Mouse (Mus musculus): ENCODE data around the gene Mrtfa. TPM values are rescaled to one million over a fixed set of nuclear protein-coding genes. Genes with fewer than 3 reads are reported as not detected.

Mrtfa gene
- polyA plus RNA-seq, 1 experiment from 2014 or later = 28.2 TPM

DNA sequence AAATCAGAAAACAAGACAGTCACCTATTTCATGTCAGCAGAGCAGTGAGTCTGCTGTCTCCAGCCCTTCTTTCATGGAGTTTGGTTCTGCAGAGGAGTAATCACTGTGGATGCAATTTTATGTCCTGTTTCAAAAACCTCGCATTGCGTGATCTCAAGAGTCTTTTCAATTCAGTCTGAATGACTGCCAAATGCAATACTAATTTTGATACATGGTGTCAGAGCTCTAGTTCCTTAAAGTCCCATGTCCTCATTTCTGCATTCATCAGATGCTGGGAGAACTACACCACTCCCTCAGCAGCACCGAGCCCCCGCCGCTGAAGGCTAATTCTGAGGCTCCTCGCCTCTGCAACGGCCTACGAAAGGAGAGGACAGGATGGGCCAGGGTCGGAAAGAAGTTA lies 166.7 kb downstream of the Mrtfa start:
- Histone ChIP-seq H3K27me3 (ENCODE audit: control insufficient read depth, insufficient read depth, low read length) (no peaks in the 10 kb centered on the region), H3K4me1 (ENCODE audit: control insufficient read depth, insufficient read depth, low read length) (no peaks in the 10 kb centered on the region), H3K9ac (ENCODE audit: low read depth, low read length) (no peak overlapping the region), H3K27ac (ENCODE audit: low read depth, low read length) (no peak overlapping the region), H3K4me3 (ENCODE audit: low read length) (no peak overlapping the region), H3K36me3 (ENCODE audit: control insufficient read depth, insufficient read depth, low read length) (peaks cover 25% of the 10 kb centered on the region; the same call in 1 of the 2 replicates), H3K9me3 (ENCODE audit: control insufficient read depth, low read length) (no peaks in the 10 kb centered on the region), H3K4me2 (replicated peaks; ENCODE audit: low read depth, low read length) (no peak overlapping the region)
- 92% methylated on average over 9 of the region's 9 CpGs for WGBS
- no peak for ATAC-seq (ENCODE audit: low FRiP score, low TSS enrichment)

GRCm38 (mm10) chr15:81022437-81022836 lies 168.1 kb downstream of the Mrtfa start:
- peaks cover 39% of the 10 kb centered on the region; the same call in 1 of the 2 replicates for H3K36me3 ChIP-seq (ENCODE audit: control insufficient read depth, insufficient read depth, low read length)
- ATAC-seq (ENCODE audit: low FRiP score, low TSS enrichment) = no peak
- H3K9me3 ChIP-seq (ENCODE audit: control insufficient read depth, low read length) = no peaks in the 10 kb centered on the region
- H3K27me3 ChIP-seq (ENCODE audit: control insufficient read depth, insufficient read depth, low read length) = no peaks in the 10 kb centered on the region
- H3K4me1 ChIP-seq (ENCODE audit: control insufficient read depth, insufficient read depth, low read length) = no peaks in the 10 kb centered on the region
- no peak overlapping the region for H3K27ac ChIP-seq (ENCODE audit: low read depth, low read length)
- no peak overlapping the region for H3K4me2 ChIP-seq (replicated peaks; ENCODE audit: low read depth, low read length)
- H3K4me3 ChIP-seq (ENCODE audit: low read length) = no peak overlapping the region
- 85% methylated on average over 7 of the region's 7 CpGs for WGBS
- H3K9ac ChIP-seq (ENCODE audit: low read depth, low read length) = no peak overlapping the region

GRCm38 (mm10) chr15:81021377-81021776 lies 169.2 kb downstream of the Mrtfa start:
- no peak overlapping the region for H3K4me3 ChIP-seq (ENCODE audit: low read length)
- H3K4me2 ChIP-seq (replicated peaks; ENCODE audit: low read depth, low read length) = no peak overlapping the region
- no peak for ATAC-seq (ENCODE audit: low FRiP score, low TSS enrichment)
- H3K9ac ChIP-seq (ENCODE audit: low read depth, low read length) = no peak overlapping the region
- no peaks in the 10 kb centered on the region for H3K9me3 ChIP-seq (ENCODE audit: control insufficient read depth, low read length)
- WGBS = 87% methylated on average over 6 of the region's 6 CpGs
- H3K27me3 ChIP-seq (ENCODE audit: control insufficient read depth, insufficient read depth, low read length) = no peaks in the 10 kb centered on the region
- H3K27ac ChIP-seq (ENCODE audit: low read depth, low read length) = no peak overlapping the region
- H3K4me1 ChIP-seq (ENCODE audit: control insufficient read depth, insufficient read depth, low read length) = no peaks in the 10 kb centered on the region
- H3K36me3 ChIP-seq (ENCODE audit: control insufficient read depth, insufficient read depth, low read length) = peaks cover 48% of the 10 kb centered on the region

GRCm38 (mm10) chr15:81017308-81017707 lies 173.2 kb downstream of the Mrtfa start:
- H3K4me2 ChIP-seq (replicated peaks; ENCODE audit: low read depth, low read length) = no peak overlapping the region
- no peaks in the 10 kb centered on the region for H3K9me3 ChIP-seq (ENCODE audit: control insufficient read depth, low read length)
- no peak for ATAC-seq (ENCODE audit: low FRiP score, low TSS enrichment)
- peaks cover 83% of the 10 kb centered on the region for H3K36me3 ChIP-seq (ENCODE audit: control insufficient read depth, insufficient read depth, low read length)
- no peak overlapping the region for H3K27ac ChIP-seq (ENCODE audit: low read depth, low read length)
- 81% methylated on average over 7 of the region's 7 CpGs for WGBS
- no peaks in the 10 kb centered on the region for H3K27me3 ChIP-seq (ENCODE audit: control insufficient read depth, insufficient read depth, low read length)
- H3K4me3 ChIP-seq (ENCODE audit: low read length) = no peak overlapping the region
- no peak overlapping the region for H3K9ac ChIP-seq (ENCODE audit: low read depth, low read length)
- no peaks in the 10 kb centered on the region for H3K4me1 ChIP-seq (ENCODE audit: control insufficient read depth, insufficient read depth, low read length)

- Histone ChIP-seq H3K9ac (ENCODE audit: low read depth, low read length) (no peak overlapping the region), H3K4me1 (ENCODE audit: control insufficient read depth, insufficient read depth, low read length) (no peaks in the 10 kb centered on the region), H3K27ac (ENCODE audit: low read depth, low read length) (no peak overlapping the region), H3K4me3 (ENCODE audit: low read length) (no peak overlapping the region), H3K9me3 (ENCODE audit: control insufficient read depth, low read length) (no peaks in the 10 kb centered on the region), H3K4me2 (replicated peaks; ENCODE audit: low read depth, low read length) (no peak overlapping the region), H3K27me3 (ENCODE audit: control insufficient read depth, insufficient read depth, low read length) (no peaks in the 10 kb centered on the region), H3K36me3 (ENCODE audit: control insufficient read depth, insufficient read depth, low read length) (peaks cover 84% of the 10 kb centered on the region)
- 83% methylated on average over 10 of the region's 10 CpGs for whole genome bisulfite sequencing
- no peak for ATAC-seq (ENCODE audit: low FRiP score, low TSS enrichment)
Measured at GRCm38 (mm10) chr15:81016488-81016887, 174.1 kb downstream of the Mrtfa start.

DNA sequence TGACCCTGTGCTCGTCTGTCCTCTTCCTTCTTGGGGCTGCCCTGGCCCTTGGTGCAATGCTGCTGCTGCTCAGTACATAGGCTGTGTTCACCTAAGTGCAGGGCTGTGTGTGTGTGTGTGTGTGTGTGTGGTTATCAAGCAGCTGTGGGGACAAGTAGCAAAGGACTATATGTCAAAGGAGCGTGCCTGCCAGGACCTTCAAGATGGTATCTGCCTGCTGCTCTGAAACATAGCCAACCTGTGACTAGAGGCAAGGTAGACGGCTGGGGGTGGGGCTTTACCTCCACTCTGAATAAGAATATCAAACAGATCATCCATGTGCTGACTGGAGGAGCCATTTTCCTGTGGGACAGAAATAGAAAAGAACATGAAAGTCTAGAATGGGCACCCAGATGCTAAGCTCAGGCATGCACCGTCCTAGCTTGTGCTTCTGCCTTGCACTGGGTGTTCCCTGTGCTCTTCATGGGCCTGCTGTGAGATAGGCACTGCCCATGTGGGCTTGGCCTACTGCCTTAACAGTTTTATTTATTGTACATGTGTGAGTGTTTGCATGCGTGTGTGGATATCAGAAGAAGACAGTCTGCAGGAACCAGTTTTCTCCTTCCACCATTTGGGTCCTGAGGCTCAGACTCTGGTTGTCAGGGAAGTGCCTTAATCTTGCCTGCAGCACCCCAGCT lies 175.4 kb downstream of the Mrtfa start:
- Histone ChIP-seq H3K4me3 (ENCODE audit: low read length) (no peak overlapping the region), H3K27ac (ENCODE audit: low read depth, low read length) (no peak overlapping the region), H3K4me1 (ENCODE audit: control insufficient read depth, insufficient read depth, low read length) (0 out of 2 replicates have a peak, but pooled peaks cover 2% of the 10 kb centered on the region), H3K9ac (ENCODE audit: low read depth, low read length) (no peak overlapping the region), H3K4me2 (replicated peaks; ENCODE audit: low read depth, low read length) (no peak overlapping the region), H3K27me3 (ENCODE audit: control insufficient read depth, insufficient read depth, low read length) (no peaks in the 10 kb centered on the region), H3K36me3 (ENCODE audit: control insufficient read depth, insufficient read depth, low read length) (peaks cover 92% of the 10 kb centered on the region), H3K9me3 (ENCODE audit: control insufficient read depth, low read length) (no peaks in the 10 kb centered on the region)
- 80% methylated on average over 5 of the region's 5 CpGs for WGBS
- ATAC-seq (ENCODE audit: low FRiP score, low TSS enrichment) = no peak

DNA sequence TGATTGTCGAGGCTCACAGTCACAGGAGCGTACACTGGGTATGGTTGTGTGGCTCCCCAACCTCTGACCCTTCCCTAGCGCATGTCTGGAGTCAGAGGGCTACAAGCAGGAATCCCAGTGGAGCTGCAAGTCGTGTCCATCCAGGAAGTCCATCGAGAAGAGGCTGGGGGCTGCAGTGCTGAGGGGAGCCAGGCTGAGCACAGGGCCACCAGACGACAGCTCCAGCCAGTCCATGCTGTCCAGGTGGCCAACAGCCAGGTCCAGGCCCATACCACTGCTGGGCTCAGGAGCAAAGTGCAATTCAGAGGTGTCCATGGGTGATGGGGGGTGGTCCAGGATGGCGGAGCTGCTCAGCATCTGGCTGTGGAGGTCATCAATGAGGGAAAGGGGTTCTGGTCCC lies 177.4 kb downstream of the Mrtfa start:
- H3K27me3 ChIP-seq (ENCODE audit: control insufficient read depth, insufficient read depth, low read length) = no peaks in the 10 kb centered on the region
- 75% methylated on average over 7 of the region's 7 CpGs for WGBS
- 0 out of 2 replicates have a peak, but pooled peaks cover 3% of the 10 kb centered on the region for H3K4me1 ChIP-seq (ENCODE audit: control insufficient read depth, insufficient read depth, low read length)
- H3K9me3 ChIP-seq (ENCODE audit: control insufficient read depth, low read length) = no peaks in the 10 kb centered on the region
- no peak overlapping the region for H3K4me2 ChIP-seq (replicated peaks; ENCODE audit: low read depth, low read length)
- H3K27ac ChIP-seq (ENCODE audit: low read depth, low read length) = no peak overlapping the region
- no peak overlapping the region for H3K9ac ChIP-seq (ENCODE audit: low read depth, low read length)
- no peak for ATAC-seq (ENCODE audit: low FRiP score, low TSS enrichment)
- H3K36me3 ChIP-seq (ENCODE audit: control insufficient read depth, insufficient read depth, low read length) = peaks cover 76% of the 10 kb centered on the region
- H3K4me3 ChIP-seq (ENCODE audit: low read length) = no peak overlapping the region

GRCm38 (mm10) chr15:81012359-81012758 lies 178.2 kb downstream of the Mrtfa start:
- Histone ChIP-seq H3K27ac (ENCODE audit: low read depth, low read length) (no peak overlapping the region), H3K4me3 (ENCODE audit: low read length) (no peak overlapping the region), H3K9ac (ENCODE audit: low read depth, low read length) (no peak overlapping the region), H3K9me3 (ENCODE audit: control insufficient read depth, low read length) (no peaks in the 10 kb centered on the region), H3K4me1 (ENCODE audit: control insufficient read depth, insufficient read depth, low read length) (0 out of 2 replicates have a peak, but pooled peaks cover 3% of the 10 kb centered on the region), H3K4me2 (replicated peaks; ENCODE audit: low read depth, low read length) (no peak overlapping the region), H3K36me3 (ENCODE audit: control insufficient read depth, insufficient read depth, low read length) (peaks cover 68% of the 10 kb centered on the region), H3K27me3 (ENCODE audit: control insufficient read depth, insufficient read depth, low read length) (no peaks in the 10 kb centered on the region)
- 90% methylated on average over 4 of the region's 4 CpGs for WGBS
- ATAC-seq (ENCODE audit: low FRiP score, low TSS enrichment) = no peak

DNA sequence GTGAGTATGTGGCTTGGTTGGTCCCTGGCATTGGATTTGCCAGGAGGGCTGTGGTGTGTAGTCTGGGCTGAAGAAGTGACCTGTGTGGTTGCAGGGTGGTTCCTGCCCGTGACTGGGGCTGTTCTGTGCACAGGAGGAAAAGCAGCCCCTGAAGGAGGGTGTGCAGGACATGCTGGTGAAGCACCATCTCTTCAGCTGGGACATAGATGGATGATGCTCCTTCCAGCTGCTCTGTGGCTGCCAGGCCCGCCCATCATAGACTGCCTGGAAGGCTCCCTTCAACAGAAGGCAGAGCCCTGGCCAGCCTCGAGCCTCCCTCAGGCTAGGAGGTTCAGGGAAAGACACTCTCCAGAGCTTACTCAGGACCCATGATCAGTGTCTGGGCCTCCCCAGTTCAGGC lies 179.0 kb downstream of the Mrtfa start:
- no peak for ATAC-seq (ENCODE audit: low FRiP score, low TSS enrichment)
- Histone ChIP-seq H3K27ac (ENCODE audit: low read depth, low read length) (no peak overlapping the region), H3K4me3 (ENCODE audit: low read length) (no peak overlapping the region), H3K36me3 (ENCODE audit: control insufficient read depth, insufficient read depth, low read length) (peaks cover 61% of the 10 kb centered on the region), H3K4me2 (replicated peaks; ENCODE audit: low read depth, low read length) (no peak overlapping the region), H3K9me3 (ENCODE audit: control insufficient read depth, low read length) (no peaks in the 10 kb centered on the region), H3K27me3 (ENCODE audit: control insufficient read depth, insufficient read depth, low read length) (no peaks in the 10 kb centered on the region), H3K4me1 (ENCODE audit: control insufficient read depth, insufficient read depth, low read length) (0 out of 2 replicates have a peak, but pooled peaks cover 3% of the 10 kb centered on the region), H3K9ac (ENCODE audit: low read depth, low read length) (no peak overlapping the region)
- 64% methylated on average over 3 of the region's 3 CpGs for WGBS

Data from kidney, embryonic 14.5 days (tissue).